Mouse (Mus musculus) heart, postnatal 25 days (tissue): ENCODE data around the gene Hspa8. TPM values are rescaled to one million over a fixed set of nuclear protein-coding genes. Genes with fewer than 3 reads are reported as not detected.

Experiments used
- total RNA-seq, 2 experiments: library from RNA; stranded (reverse); gene quantifications; 2 replicates each; pipeline ENCODE4 v1.2.3; 2021

Hspa8 gene
- total RNA-seq, 2 experiments from 2014 or later, result 1,172 to 1,478 TPM

Other genes with a start within 250 kb of the Hspa8 start
- not detected for gene Gm21915, start 130.4 kb upstream of the Hspa8 start, total RNA-seq
- gene Clmp, start 115.0 kb upstream of the Hspa8 start, total RNA-seq, result 1 to 10 TPM; 3.4 to 7.0 TPM
- gene Bsx, start 73.1 kb downstream of the Hspa8 start, total RNA-seq, result not detected
- gene Jhy, start 163.1 kb downstream of the Hspa8 start, total RNA-seq, result not detected
- not detected for gene Crtam, start 203.6 kb downstream of the Hspa8 start, total RNA-seq